Mouse (Mus musculus) olfactory bulb, adult 2 months (tissue): ENCODE measurements around the gene 0610012G03Rik.

Source experiments
- CTCF ChIP-seq: fragments of 200-500 bp; IDR thresholded peaks from 2 replicates; pipeline ENCODE4 v1.5.1; 2012; ENCODE audit warnings: low read depth, mild to moderate bottlenecking, low read length, moderate library complexity; ENCODE audit not compliant: insufficient read depth
- POLR2A ChIP-seq: fragments of 200-500 bp; IDR thresholded peaks from 2 replicates; pipeline ENCODE4 v1.6.1; 2012; ENCODE audit warnings: mild to moderate bottlenecking, low read depth, low read length, moderate library complexity; ENCODE audit not compliant: insufficient read depth

DNA sequence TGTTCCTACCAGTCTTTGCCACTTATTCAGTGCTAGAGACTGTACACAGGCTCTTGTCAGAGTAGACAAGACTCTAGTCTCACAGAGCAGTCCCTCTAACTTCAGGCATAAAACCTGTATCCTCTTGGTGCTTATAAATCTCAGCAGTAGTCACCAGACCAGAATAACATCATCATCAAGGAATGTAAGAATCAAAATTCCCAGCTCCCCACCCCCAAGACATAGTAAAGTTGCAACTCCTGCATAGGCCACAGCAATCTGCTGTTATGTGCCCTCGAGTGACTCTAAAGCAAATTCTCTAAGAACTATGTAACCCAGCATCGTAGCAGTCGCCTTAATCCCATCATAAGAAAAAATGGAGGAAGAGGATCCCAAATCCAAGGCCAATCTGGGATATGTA lies 31.2 kb upstream of the 0610012G03Rik start:
- TF ChIP-seq CTCF (no peak), POLR2A (no peak)
